Mouse (Mus musculus): Measurements from ENCODE around the gene Ep300.
"Not testable (repeated sequence)": the region's sequence is repeated elsewhere in the genome, so short reads cannot be mapped to it uniquely, and the experiment has no call there.

Ep300 gene

GRCm38 (mm10) chr15:81698532-81698931 lies 113.4 kb downstream of the Ep300 start:
- DNase-seq (ENCODE audit: extremely low read depth, low read depth, low spot score), result peak; percentile 21

- DNase-seq (ENCODE audit: extremely low read depth, low read depth, low spot score), result no peak
Observed at GRCm38 (mm10) chr15:81700161-81700560, 115.0 kb downstream of the Ep300 start.

GRCm38 (mm10) chr15:81700601-81701000 lies 115.5 kb downstream of the Ep300 start:
- no peak for DNase-seq (ENCODE audit: extremely low read depth, low read depth, low spot score)

- not testable (repeated sequence) for DNase-seq (ENCODE audit: extremely low read depth, low read depth, low spot score)
Observed at GRCm38 (mm10) chr15:81701350-81701749, 116.2 kb downstream of the Ep300 start.
